Mouse (Mus musculus): ENCODE results near the gene Fam243.

Fam243 gene

DNA sequence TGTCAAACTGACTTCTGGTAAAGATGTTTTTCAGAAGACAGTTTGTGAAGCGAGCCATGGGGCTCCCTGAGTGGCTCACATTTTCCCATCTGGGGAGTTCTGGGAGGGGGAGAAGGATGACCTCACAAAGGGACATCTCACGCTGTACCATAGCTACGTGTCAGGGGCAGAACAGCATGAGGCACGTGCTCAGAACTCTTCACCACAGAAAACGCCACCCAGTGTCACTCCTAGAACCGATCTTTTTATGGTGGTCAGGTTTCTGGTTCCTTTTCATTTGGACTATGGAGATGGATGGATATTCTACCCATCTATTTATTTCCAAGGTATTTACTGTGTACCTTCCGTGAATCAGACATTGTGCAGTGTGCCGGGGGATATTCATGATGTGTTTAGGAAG lies at the start of gene Fam243:
TSS of gene Fam243 (minus strand) at position 101 of the 400 bp plus-strand sequence.
- no peak for DNase-seq (ENCODE audit: low spot score in 2 of 2)

DNA sequence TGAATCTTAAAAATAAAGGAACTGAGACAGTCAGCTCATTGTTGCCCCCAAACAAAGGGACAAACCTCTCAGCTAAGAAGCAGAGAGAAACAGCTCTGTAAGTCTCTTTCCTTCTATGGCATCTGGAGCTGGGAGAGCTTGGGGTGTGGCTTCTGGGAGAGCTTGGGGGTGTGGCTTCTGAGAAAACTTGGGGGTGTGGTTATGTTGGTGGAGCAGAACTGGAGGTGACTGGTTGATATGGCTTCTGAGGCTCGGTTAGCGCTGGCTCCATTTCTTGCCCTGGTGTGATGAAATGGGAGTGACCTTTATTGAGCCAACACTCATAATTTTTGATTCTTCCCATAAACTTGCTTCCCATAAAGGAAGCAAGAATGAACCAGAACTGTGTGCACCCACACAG lies 48.0 kb upstream of the Fam243 start:
- DNase-seq (ENCODE audit: low spot score in 2 of 2) = no peak

DNA sequence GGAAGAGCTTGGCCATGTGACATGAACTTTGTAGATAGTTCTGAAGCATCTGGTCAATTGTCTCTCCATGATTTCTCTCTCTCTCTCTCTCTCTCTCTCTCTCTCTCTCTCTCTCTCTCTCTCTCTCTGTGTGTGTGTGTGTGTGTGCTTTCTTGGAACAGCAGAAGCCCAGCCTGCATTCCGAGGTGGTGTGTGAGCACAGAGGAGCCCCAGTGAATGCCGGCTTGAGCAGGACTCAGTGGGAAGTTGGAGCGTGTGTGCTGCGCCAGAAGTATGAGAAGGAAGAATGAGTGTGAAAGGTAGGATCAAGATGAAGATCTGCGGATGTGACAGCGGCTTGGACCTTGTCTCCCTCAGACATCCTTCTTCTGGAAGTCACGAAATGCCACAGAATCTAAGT lies 44.2 kb upstream of the Fam243 start:
- DNase-seq (ENCODE audit: low spot score in 2 of 2) = no peak

DNA sequence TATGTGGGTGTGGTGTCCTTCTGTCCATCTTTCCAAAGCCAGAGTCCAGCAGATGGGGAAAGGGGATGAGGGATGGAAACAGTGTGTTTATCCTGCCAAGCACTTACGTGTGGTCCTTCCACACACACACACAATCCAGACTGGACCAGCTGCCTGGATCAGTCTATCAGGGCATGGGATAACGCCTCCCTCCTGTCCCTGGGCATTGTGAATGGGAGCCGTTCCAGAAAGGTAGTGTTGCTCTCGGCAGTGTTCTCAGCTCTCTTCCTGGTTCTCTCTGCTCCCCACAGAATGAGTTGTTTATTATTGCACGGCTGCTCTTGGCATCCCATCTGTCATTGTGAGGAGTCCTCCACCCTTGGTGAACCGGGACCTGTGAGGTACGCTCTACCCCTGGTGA lies 39.5 kb upstream of the Fam243 start:
- no peak for DNase-seq (ENCODE audit: low spot score in 2 of 2)

DNA sequence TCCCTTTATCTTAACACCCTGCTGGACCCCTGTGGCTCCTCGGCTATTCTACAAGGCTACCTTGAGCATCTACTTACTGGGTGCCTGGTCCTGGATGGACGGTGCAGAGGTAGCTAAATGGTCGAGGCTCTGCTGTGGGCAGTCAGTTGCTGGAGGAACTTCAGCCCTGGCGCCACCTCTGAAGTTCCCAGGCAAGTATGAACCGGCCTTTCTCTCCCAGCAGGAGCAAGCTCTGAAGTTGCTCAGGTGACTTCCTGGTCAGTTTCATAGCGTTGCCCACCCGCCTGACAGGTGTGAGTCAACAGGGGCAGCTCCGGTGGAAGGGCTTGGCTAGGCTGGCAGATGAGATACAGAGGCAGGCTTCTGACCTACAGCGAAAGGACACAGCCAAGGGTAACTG lies 38.0 kb upstream of the Fam243 start, which contains the start of gene Kcne1:
TSS of gene Kcne1 (minus strand) at position 240 of the 400 bp plus-strand sequence.
- DNase-seq (ENCODE audit: low spot score in 2 of 2) = no peak

DNA sequence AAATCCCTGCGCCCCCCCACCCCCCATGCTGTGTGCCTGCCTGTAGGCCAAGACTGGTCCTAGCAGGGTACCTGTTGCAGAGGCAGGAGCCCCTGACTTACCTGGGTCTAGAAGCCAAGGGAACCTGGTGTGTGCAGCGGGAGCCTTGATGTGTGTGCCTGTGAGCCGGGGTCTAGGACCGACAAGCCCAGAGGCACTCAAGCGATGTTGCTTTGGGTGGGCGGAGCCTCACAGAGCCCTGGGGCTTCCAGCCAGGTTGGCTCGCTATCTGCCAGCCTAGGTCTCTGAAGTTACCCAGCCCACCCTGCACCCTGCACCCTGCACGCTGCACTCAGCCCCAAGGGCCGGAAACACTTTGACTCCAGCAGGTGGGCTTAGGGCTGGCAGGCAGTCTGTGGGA lies 37.5 kb upstream of the Fam243 start:
- DNase-seq (ENCODE audit: low spot score in 2 of 2) = no peak

DNA sequence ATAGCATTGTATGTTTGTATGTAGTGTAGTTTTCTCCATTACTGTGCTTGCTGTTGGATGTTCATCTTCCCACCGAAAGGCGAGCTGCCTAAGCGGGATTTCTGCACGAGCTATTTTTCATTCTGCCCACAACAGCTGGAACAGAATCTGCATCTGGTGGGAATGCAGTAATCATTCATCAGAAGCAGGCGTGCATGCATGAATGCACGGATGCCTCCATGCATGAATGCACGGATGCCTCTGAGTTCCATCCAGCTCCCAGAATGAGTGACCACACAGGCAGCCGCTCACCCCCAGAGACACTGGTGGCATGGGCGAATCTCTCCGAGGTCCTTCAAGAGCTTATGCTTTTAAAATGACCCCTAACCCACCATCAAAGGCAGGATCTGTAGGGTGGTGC lies 36.3 kb upstream of the Fam243 start:
- DNase-seq (ENCODE audit: low spot score in 2 of 2) = no peak

DNA sequence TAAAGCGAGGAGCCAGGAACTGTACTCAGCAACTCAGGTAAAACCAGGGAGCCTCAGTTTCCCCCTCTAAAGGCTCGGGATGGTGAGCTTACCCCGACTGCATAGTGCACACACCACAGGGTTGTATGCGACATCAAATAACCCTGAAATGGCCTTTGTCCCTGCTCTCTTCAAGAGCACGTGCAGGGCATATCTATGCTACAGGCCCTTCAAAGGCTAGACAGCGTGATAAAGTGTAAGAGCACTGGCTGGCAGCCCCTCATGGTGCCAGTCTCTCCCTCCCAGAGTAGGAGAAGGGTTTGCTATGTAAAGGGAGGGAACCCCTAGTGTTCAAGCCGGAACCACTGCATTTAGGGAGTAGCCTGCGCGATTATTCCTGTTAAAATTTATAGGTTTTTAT lies 35.8 kb upstream of the Fam243 start:
- DNase-seq (ENCODE audit: low spot score in 2 of 2) = no peak

DNA sequence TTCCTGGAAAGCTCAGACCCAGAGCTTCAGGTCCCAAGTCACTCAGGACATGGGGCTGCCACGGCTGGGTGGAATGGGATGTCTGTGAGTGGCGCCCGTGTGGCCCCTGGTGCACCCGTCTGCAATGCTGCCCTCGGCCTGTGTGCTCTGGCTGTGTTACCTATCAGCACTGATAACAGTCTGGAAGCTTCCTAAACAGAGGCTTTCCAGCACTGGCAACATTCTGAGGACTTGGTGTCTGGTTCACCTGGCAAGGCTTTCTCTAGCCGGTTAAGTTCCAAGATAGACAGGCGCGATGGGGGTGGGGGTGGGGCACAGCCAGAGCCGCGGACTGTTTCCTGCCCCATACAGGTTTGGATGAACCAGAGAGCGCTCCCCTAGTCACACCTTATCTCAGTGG lies 34.7 kb upstream of the Fam243 start:
- no peak for DNase-seq (ENCODE audit: low spot score in 2 of 2)

DNA sequence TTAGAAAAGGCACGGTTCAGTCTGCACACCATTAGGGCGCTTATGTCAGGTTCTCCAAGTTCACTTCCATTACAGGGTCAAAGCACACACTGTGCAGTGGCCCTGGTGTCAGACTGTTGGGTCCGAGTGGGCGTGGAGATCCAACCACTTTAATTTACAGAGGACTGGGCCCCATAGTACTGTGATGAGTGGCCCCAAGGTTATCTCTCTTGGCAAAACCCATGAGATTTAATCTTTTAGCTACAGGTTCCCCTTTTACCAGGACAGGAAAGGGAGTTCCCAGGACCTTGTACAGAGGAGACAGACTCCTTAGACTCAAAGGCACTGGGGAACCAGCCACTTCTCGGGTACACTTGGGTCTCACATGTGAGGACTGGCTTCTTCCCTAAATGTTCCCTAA lies 34.1 kb upstream of the Fam243 start:
- DNase-seq (ENCODE audit: low spot score in 2 of 2) = no peak

DNA sequence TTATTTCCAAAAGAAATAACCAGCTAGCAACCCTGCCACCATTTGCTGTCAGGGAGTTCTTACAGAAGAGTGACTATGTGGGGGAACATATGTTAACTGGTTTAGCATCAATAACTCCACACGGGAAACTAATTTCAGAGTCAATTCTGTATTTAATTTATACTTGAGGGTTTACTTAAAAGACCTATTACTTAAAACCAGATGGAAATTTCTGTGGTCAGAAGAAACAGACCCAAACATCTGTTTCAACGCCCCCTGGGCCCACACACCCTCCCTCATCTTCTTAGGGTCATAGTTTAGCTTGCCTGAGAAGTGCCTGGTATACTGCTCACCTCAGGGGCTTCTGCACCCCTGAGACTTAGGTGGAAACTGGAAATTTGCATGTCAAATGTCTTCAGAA lies 32.7 kb upstream of the Fam243 start:
- DNase-seq (ENCODE audit: low spot score in 2 of 2) = no peak

DNA sequence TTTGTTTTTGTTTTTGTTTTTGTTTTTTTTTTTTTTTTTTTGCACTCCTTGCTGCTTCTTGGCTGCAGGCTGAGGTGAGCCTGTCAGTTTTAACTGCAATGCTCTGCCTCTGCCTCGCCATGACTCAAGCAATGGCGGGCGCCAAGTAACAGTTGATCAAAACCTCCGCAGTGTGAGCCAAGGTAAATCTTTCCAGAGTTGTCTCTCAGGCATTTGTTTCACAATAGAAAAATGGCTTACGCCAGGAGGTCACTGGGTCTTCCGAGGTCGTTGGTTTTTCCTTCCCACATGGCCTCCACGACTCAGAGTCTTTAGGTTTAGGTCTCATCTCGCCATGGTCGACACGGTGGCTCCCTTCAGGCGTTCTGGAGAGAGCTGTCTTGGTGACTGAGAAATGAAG lies 32.1 kb upstream of the Fam243 start:
- DNase-seq (ENCODE audit: low spot score in 2 of 2) = no peak

DNA sequence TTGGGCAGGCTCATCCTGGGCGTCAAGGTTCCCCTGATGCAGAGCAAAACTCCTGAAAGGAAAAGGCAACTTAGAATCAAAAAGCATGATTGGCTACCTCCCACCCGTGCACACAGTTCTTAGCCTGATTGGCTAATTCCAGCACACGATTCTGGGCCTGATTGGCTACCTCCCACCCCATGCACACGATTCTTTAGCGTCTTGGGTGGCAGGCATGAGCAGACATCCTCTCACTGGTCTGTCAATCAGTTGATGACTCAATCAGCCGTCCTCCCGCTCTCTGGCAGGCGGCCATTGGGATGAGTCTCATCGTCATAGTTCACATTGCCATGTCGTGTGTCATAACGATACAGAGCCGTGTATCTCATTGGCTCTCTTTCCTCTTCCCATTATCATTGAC lies 27.7 kb upstream of the Fam243 start:
- no peak for DNase-seq (ENCODE audit: low spot score in 2 of 2)

DNA sequence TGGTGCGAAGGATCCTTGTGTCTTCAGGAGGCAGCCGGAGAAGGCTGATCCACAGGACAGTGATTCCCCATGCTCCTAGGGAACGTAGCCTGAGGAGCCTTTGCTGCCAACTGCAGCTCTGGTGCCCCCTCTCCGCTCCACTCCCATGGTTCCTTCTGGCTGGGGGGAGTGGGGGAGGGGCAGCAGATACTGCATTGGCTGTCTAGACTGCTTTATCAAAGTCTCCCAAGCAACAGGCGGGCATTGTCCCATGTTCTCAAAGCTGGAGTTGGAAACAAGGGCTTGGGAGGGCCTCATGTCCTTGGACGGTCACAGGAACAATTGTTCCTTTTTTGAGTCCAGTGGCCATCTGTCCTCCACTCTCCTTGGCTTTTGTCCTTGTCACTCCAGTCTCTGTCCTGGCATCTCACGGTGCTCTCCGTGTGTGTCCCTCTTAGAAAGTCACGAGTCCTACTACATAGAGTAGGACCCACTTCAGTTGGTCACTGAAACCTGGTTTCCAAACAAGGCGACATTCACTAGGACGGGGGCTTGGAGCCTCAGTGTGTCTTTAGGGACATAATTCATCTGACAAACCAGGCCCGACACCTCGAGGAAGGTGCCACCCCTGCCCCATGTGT lies 25.2 kb upstream of the Fam243 start:
- peak in 1 of 2 experiments; percentile 12 for DNase-seq (ENCODE audit: low spot score in 2 of 2)

DNA sequence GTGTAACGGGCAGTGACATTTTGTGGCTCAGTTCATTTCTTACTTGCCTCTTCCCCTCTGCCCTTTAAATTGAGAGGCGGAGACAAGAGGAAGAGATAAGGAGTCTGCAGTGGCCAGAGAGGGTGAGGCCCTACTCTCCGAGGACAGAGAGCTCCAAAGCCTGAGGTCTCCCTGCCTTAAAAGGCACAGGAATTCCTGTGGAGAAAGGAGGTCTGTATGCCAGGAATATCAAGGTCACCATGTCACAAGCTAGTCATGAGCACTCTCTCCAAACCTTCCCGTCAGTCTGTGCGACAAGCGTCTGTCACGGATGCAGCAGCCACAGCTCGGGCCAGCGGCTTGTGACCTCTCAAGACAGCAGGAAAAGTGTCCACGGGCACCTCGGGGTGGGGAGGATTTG lies 23.9 kb upstream of the Fam243 start:
- DNase-seq (ENCODE audit: low spot score in 2 of 2) = no peak

DNA sequence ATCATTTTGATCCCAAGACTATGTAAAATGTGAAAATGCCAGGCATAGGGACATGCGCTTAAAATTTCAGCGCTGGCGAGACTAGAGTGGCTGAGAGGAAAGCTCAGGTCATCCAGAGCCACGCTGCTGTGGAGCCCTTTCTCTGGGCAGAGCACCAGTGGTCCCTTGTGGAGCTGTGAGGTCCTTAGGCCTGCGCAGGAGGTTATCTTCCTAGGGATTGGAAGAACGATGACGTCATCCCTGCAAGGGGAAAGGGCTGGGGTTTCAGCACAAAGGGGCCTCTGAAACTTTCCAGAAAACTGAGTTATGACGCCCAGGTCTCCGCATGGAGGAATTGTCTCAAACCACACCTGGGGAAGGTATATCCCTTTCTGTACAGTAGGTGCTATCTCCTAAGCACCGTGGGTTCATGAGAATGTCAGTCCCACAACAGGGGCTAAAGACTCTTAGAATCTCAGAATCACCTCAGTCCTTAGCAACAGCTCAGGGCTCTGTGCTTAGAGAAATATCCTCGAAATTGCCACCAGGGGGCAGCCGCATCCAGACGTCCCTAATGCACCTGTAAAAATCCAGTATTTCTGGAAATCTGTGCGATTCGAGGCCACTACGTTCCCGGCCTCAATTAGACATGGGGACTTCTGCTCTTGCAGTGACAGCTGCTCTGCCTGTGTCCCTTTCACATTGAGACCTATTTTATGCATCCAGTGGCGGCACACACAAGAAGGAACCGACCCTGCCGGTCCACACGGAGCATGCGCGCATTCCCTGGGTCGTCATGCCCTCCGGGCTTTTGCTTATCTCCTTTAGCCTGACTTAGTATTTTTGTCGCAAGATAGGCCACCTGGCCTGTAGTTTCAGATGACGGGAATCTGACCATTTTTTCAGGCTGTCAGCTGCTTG lies 19.6 kb upstream of the Fam243 start:
- peak; percentile 33 to 72 for DNase-seq (ENCODE audit: low spot score in 2 of 2)

DNA sequence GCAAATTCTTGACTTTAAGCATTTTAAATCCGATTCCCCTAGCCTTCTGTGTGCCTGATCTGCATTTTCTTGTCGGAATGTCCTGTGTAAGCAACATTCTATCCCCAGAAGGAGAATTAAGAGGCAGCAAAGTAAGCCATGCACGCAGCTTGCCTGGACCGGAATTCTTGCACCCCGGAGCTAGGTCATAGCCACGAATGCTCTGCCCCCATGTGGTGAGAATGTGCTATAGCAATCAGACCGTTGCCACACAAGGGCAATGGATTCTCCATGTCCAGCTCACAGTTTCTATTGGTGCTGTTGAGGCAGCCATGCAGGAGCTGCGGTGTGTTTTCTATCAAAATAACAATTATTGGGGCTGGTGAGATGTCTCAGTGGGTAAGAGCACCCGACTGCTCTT lies 15.0 kb upstream of the Fam243 start:
- peak in 1 of 2 experiments; percentile 70 for DNase-seq (ENCODE audit: low spot score in 2 of 2)

DNA sequence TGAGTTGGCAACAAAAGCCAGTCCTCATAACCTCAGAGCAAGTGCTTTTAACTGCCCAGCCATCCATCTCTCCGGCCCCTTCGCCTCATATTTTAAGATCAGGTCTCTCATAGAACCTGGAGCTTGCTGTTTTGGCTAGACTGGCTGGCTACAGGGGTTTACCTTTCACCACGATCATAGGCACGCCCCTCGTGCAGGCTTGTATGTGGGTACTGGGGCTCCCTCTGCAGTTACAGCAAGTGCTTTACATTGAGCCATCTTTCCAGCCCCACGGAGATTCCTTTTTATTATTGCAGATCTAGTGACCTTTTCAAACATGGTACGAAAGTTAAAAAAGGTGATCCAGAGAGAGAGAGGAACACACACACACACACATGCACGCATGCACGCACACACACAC lies 13.4 kb upstream of the Fam243 start:
- no peak for DNase-seq (ENCODE audit: low spot score in 2 of 2)

DNA sequence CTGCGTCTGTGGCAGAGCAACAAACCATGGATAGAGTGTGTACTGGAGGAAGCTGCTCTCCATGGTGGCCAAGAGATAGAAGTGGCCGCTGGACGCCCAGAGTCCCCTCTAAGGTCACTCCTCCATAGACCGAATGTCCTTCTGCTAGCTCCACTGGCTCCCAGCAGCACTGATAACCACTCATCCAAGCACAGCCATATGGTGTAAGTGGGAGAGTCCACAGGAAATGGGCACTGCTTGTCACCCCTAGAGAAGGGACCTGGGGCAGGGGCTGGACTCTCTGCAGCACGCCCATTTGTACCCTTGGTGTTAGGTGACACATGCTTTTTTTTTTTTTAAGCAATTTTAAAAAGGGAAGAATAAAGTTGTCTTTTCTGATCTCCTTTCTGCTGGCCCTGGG lies 9.7 kb upstream of the Fam243 start:
- DNase-seq (ENCODE audit: low spot score in 2 of 2) = no peak

DNA sequence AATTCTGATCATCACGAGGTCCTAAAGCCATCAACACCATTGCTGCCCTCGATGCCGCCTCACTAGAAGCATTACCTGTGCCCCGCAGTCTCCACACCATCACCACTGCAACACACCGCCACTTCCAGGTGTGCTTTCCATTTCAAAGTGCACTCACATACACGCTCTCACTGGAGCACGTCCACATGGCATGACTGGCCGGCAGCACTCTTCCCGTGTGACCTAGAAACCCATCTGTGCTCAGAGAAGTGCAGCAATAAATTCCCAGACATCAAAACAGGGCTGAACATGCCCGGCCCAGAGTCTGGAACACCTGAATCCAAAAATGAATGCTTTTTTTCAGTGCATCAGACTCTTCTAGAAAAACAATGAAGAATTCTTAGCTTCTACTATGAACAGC lies 6.7 kb upstream of the Fam243 start:
- no peak for DNase-seq (ENCODE audit: low spot score in 2 of 2)

DNA sequence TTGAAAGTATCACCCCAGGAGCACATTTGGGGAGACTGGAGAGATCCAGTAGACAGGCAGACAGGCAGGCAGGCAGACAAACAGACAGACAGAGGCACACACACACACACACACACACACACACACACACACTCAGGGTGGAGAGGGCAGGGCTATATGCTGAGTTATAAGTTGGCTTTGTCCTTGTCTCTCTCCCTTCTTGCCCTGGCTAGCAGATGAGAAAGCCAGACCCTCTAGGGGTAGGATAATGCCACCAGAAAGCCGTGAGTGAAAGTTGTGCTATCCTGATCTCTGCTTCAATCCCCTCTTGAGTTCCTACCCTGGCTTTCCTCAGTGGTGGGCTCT lies 3.8 kb upstream of the Fam243 start:
- no peak for DNase-seq (ENCODE audit: low spot score in 2 of 2)

DNA sequence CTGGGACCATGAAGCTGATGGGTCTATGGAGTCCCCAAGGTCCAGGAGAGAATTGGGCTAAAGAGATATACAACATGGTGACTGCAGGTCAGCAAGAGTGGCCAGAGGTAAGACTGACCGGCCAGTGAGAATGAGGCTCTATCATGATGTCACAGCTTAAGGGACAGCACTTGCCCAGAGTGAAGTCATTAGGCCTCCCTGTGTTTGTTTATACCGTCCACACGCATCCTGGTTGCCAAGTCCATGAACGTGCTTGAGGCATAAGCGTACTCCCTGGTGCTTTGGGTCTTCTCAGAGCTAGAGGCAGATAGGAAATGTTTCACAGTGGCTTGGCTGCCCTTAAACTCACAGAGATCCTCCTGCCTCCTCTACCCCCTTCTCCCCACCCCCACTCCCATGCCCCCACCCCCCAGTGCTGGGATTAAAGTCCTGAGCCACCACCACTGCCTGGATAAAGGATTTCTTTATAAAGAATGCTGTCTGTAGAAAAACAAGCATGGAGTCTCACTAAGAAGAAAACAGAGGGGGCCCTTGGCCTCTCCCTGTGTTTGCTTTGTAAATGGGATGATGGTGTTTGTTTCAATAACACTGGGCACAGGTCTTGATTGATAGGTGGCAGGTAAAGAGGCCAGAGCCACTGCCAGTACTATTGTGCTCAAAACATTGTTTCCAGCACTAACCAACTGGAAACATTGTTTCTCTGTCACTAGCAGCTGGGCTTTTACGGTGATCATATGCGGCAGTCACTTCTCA lies 3.2 kb upstream of the Fam243 start:
- DNase-seq (ENCODE audit: low spot score in 2 of 2) = no peak

DNA sequence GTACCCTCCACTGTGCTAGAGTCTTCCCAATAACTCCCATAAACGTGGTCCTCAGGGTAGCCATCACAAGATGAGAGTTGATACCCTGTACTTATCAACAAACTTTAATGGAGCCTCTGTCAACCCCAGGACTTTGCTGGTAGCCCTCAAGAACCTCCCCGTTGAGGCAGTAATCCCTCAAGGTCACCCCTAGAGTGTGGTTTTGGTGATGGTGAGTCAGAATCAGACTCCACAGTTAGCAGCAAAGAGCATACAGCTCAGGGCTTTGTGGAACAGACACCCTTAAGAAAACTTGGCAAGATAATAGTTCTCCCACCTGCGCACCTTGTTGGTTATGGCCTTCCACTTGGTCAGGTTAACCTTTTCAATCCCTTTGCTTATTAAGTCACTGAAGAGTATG lies 880 bp downstream of the Fam243 start:
- no peak for DNase-seq (ENCODE audit: low spot score in 2 of 2)

Measured in frontal cortex, postnatal 14 days (tissue).